Mouse (Mus musculus) heart, postnatal 25 days (tissue): ENCODE results near the gene Ghrhr. TPM values are rescaled to one million over a fixed set of nuclear protein-coding genes. Genes with fewer than 3 reads are reported as not detected.
A peak's percentile ranks its signal among the peaks of the same experiment; 100 is the strongest.

ENCODE experiments used
- DNase-seq: peaks from one replicate; pipeline ENCODE4 v3.0.0; 2022; ENCODE audit warnings: low spot score
- intact Hi-C: fragments of 180-260 bp; cut with DNase I; formaldehyde crosslinking; loops from one replicate; pipeline ENCODE4 v1.15.1; 2025
- total RNA-seq, 2 experiments: library from RNA; stranded (reverse); gene quantifications; 2 replicates each; pipeline ENCODE4 v1.2.3; 2021

The Ghrhr gene
- total RNA-seq, 2 experiments from 2014 or later, result not detected

DNA sequence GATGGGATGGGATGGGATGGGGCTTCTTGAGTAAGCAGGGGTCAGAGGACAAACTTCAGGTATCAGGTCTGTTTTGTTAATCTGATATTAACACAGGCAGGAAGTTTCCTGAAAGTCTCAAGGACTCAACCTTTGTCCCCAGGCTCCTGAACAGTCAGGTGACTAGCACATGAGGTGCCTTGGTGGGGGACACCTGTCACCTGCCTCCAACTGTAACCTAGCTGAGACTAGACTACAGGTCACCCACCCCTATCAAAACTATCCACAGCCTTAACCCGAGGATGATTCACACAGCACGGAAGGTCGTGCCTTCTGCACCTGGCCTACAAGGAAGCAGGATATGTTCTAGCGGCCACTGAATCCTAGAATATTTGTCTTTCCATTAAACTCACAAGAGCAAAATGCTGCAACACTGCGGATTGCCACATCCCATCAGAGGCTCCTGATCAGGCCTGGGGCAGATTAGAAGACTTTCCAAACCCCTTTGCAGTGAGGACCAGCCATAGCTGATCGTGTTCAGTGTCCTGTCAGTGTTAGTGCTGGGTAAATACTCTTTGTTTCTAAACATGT lies 25.6 kb upstream of the Ghrhr start:
- intact Hi-C loops, result loop anchor here (5.0 kb wide), 1 partner anchor 58 kb away; no protein-coding TSS in a partner anchor
- DNase-seq, result no peak

DNA sequence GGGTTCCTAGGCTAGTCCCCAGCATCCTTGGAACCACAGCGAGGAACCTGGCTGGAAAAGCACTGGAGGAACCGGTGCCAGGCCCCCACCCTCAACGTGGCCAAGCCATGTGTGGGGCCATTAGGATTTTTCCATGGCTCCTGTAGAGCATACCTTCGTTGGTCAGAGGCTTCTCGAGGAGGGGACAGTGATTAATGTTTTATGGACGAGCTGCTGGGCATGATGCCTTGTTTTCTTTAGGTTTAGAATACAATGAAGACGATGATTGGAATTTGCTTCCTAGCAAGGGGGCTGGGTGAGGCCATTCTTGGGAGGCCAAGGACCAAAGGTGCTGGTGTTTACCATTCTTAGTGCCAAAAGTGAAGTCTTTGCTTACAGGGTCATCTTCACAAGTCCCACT lies 24.4 kb upstream of the Ghrhr start:
- intact Hi-C loops, result loop anchor here (5.0 kb wide), 1 partner anchor 59 kb away; no protein-coding TSS in a partner anchor

DNA sequence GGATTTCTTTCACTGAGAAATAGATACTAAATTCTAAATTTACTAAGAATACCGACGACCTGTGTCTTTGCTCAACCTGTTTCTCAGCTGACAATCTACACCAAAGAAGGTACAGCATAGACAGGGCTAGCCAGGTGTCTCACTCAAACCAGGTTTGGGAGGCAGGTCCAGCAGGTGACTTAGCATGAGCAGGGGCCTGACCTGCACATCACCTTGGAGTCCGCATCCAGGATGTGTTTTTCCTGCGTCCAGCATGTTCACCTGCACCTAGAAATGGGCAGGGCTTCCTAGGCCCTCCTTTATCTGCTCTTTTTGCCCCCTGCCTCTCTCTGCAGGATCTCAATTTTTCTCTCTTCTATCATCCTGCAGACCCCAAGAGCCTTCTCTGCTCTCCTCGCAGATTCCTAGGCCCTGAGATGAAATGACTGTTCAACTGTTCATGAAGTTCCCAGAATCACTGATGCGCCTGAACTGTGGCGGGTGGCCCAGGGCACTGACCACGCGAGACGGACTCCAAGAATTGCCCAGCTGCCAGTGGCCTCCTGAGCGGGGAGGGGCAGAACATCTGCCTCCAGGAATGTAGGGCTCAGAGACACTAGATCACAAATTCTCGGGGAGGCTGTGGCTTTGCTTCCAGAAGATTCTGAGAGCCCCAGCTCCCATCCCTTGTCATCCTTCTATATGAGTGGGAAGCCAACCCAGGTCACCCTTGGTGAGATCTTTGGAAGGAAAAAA lies 22.2 kb upstream of the Ghrhr start:
- intact Hi-C loops, result loop anchor here (5.0 kb wide), 1 partner anchor 62 kb away; no protein-coding TSS in a partner anchor
- DNase-seq, result no peak

More for the DNA sequence above, 24.4 kb upstream of the Ghrhr start:
- no peak for DNase-seq

DNA sequence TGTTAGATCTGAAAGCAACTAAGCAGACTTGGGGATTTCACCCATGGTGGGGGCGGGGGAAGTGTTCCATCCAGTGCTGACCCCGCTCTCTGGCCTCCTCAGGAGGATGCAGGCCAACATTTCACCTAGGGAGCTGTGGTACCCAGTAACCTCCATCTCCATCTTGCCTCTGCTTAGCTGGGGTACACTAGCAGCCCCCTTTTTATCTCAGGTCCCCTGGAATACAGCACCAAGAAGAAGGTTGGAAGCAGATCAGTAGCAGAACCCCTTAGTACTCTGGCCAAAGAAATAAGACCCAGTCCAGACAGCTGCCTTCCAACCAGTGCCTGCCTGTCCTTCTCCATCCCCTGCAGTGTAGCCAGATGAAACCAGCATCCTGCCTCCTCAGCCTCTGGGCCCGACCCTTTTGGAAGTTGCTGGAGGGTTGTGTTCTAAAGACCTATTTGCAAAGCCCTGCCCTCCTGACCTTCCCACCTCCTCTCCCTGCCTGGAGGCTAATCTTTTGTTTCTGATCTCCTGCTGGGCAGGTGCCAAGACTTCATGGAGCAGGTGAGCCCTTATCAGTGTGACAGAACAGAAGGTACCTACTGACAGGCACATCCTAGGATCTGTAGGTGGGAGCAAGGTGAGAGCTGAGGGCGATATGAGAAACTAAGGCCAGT lies 21.5 kb upstream of the Ghrhr start:
- intact Hi-C loops, result loop anchor here (5.0 kb wide), 1 partner anchor 62 kb away; no protein-coding TSS in a partner anchor
- DNase-seq, result no peak

DNA sequence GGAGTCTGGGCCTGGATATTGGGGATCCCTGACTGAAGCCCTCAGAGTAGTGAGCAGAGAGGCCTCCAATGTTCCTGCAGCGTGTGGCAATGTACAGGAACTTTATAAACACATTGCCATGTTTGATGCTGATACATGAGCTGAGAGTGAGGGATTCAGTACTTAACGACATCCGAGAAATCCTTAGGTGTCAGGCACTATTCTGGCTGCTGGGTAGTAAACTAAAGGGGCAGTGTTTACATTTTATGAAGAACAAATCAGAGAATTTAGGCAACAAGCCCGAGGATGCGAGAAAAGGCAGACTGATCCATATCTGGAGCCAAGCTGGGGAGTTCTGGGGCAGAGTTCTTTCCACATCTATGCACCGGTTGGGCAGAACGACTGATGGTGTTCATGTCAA lies 20.5 kb upstream of the Ghrhr start:
- intact Hi-C loops, result no loop called here
- DNase-seq, result no peak

DNA sequence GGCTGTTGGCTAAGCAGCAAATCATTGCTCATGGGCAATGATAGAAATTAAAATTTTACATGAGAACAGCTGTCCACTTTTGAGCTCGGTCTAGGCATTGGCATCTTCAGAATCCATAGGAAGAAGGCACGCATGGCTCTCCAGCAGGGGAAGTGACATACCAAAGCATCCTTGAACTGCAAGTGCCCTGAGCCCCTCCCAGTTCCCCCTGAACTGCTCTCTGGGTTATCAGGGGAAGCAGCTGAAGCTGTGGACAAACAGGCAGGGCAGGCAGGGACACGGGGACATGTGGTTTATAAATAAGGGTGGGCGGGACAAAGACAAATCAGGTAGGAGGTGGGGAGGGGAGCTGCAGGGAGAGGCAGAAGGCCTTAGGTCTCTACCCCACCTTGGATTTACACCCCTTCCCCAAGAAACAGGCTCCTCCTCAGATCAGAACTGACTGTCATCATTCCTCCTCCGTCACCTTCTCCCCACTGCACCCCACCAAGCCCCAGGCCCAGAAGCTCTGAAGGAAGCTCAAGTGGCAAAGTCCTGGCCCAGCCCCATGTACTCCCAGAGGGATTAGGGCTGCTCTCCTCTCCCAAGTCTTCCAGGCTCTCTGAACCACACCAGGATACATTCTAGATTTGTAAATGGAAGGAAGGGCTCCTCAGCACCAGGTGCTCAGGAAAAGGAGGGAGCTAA lies 19.9 kb upstream of the Ghrhr start:
- intact Hi-C loops, result loop anchor here (1.0 kb wide), 1 partner anchor 111 kb away; no protein-coding TSS in a partner anchor
- peak; percentile 56 for DNase-seq

DNA sequence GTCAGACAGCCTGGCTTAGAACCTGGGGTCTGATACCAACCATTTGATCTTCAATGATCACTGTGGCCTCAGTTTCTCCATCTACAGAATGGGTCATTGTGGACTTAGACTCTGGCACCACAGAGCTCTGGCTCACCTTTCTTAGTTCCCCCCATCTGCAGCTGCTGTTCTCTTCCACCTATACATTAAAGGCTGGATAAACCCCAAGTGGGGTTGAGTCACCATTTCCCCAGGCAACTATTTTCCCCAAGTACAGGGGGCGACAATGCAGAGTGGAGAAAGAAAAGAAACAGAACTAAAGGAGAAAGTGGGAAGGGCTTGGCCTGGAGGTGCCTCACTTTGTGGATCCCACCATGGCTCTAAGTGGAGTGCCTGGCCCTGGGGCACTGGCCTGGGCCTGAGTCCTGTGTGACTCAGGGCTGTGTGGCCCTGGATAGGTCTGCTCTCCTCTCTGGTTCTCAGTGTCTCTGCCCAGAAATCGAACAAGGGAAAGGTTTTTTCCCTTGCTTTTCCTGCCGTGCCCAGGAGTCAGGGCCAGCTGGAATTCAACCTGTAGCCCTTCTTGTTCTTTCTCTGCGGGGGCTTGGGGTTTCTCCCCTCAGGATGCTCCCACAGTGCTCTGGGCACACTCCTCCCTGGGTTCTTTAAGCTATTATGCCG lies 19.0 kb upstream of the Ghrhr start:
- intact Hi-C loops, result loop anchor here (1.0 kb wide), 1 partner anchor 112 kb away; no protein-coding TSS in a partner anchor
- DNase-seq, result no peak

DNA sequence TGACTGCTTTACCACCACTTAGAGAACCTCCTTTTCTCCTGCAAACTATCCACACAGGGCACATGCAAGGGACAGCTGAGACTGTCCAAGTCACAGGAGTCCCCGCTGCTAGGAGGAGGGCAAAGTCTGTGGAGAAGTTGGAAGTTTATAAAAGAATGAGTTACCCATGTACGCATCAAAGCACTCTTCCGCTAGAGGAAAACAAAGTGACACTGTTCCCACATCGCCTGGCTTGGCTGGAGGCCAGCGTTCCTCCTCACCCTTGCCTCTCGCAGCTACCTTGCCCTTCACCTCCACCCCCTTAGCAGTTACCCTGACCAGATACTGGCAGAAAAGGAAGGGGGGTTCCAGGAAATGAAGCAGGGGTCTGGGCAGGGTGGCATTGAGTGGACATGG lies 18.5 kb upstream of the Ghrhr start:
- intact Hi-C loops, result no loop called here
- DNase-seq, result no peak

DNA sequence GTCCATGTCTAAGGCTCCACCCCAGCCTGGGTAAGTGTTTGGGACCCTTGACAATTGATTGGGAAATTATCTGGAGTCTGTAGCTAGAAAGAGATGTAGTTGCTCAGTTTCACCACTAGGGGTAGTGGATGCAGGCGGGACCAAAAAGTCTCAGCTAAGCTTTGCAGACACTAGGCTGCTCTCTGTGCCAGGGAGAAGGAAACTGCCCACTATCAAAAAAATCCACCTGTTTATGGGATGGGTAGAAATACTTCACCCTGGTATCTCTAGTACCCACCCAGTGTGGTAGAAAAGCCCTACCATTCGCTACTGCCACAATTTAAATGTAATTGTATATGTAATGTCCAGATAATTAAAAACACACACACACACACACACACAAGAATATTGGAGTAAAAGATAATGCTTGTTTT lies 17.4 kb upstream of the Ghrhr start:
- intact Hi-C loops, result no loop called here

DNA sequence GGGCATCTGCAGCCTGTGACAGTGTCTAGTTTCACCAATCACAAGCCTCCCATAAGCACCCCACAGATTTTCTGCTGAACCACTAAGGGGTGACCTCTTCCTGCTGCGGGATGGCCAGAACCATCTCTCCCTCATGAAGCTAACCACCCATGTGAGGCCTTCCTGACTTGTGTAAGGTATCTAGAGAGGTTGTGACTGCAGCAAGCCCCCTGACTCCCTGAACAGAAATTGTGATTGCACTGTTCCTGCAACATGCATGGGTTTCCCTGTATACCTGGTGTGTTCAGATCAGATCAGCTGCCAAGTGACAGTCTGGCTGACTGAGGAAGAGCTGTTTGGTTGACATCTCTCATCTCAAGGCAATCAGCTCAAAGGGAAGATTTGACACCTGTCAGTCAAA lies 13.4 kb upstream of the Ghrhr start:
- intact Hi-C loops, result no loop called here
- DNase-seq, result no peak

More for the DNA sequence above, 17.4 kb upstream of the Ghrhr start:
- no peak for DNase-seq

DNA sequence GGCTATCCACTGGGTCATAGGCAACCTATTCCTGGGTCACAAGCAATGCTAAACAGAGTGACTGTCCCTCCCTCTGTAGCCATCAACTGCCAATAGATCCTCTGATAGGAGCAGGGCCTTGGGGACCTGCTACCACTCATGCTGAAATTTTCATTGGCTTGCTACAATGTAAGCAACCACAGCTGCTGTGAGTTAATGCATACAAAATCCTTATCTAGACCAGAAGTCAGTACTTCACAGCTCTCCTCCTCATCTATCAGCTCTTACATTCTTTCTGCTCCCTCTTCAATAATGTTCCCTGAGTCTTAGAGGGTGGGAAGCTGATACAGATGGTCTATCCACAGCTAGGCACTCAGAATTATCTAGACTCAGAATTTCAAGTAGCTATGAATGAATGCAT lies 9.0 kb upstream of the Ghrhr start:
- DNase-seq, result no peak
- intact Hi-C loops, result no loop called here

DNA sequence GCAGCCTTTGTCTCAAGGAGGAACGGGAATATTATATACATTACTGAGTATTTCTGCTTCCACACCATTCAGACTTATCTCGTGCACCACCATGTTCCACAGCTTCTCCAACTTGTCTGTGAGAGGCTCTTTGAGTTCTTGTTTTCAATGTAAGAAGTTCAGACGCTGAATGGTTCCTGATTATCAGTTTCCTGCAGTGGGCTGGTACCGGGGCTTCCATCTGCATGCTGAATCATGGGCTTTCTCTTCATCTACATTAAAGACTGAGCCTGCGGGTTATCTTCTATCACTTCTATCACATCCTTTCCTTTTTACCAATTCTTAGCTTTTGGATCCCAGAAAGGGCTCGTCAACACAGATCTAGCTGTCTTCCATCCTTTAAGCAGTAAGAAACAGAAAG lies 5.3 kb upstream of the Ghrhr start:
- DNase-seq, result no peak
- intact Hi-C loops, result no loop called here

DNA sequence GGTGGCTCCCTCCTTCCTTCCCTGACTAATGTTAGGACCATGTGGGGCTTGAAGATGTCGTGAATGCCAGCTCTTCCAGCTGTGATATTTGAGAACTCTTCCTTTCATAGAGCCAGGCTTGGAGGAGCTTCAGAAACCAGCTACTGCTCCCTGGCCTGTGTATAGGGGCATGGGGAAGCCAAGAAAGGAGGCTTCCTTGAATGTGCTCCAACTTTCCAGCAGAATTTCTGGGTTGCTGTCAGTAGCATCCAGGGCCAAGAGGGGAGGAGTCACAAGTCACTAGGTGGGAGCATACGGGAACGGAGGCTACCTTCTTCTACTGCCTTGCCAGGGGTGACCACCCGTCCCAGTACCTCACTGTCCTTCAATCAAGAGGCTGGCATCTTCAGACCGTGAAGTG lies 416 bp downstream of the Ghrhr start:
- intact Hi-C loops, result no loop called here
- no peak for DNase-seq

DNA sequence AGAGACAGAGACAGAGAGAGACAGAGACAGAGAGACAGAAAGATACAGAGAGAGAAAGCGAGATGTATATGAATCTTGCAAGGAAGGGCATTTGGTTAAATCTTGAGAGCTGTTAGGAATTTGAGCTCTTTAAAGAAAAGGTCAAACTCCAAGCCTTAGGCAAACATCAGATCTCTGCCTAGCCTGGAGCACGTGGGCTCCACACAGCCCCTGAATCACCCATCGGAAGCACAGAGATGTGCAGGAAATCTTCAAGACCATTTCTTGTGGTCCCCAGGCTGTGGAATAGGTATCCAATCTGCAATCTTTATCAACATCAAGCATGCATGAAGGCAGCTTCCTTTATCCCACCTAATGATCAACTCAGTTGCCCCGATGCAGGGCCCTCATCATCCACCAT lies 1.4 kb downstream of the Ghrhr start:
- DNase-seq, result no peak
- intact Hi-C loops, result no loop called here

DNA sequence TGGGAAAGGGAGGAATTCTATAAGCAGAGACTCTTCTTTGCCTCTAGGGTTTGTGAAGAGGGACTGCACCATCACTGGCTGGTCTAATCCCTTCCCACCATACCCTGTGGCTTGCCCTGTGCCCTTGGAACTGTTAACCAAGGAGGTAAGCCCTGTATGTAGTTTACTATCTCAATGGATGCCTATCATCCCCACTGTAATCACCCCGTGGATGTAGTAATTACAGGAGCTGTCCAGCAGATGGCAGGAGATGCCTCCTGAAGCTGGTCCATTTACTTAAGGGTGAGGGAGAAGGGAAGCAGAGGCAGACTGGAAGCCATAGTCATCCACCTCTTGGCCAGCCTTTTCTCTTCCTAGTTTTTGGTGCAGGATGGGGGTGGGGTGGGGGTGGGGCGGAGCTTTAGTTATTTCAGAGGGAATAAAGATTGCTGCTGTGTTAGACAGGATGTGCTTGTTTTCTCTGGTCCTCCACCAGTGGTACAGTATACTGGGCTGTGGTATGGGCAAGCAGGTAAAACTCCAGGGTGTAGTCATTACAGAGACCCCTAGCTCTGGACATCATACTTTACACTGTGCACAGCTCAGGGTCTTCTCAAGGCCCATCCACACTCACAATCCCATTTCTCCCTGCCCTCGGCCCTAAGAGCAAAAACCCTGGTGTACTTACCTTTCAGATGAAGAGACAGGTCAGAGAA lies 3.7 kb downstream of the Ghrhr start:
- intact Hi-C loops, result no loop called here
- DNase-seq, result no peak

DNA sequence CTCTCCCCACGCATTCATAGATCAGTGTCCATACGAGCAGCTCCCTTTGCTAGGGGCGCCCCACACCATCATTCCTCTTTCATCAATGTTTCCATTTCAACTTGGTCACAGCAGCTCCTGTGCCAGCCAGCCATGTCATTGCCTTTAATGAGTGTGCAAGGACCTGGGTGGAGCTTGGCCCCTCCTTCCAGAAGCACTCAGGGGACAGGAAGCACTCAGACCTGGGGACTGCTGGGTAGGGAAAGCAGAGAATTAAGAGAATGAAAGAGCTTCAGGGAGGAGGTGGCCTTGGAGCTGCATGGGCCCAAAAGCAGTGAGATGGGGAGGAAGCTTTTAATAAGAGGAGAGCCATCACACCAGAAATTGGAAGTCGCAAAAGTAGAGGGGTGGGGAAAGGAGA lies 5.9 kb downstream of the Ghrhr start:
- no peak for DNase-seq
- intact Hi-C loops, result no loop called here

DNA sequence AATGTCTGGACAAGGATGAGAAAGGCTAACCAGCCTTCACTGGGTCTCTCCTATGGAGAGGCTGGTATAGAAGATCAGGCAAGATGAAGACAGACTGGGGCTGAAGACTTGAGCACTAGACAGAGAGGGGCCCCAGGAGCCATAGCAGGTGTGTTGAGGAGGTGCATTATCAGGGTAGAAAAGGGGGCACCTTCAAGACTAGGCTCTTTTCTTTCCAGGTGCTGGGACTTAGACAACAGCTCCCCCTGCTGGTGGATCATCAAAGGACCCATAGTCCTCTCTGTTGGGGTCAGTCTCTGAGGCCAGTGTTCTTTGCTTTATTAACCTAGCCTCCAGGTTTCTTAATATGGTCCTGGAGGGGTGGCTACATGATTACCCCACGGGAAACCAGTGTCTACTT lies 7.8 kb downstream of the Ghrhr start:
- no peak for DNase-seq
- intact Hi-C loops, result loop anchor here (1.0 kb wide), 1 partner anchor 151 kb away; no protein-coding TSS in a partner anchor

DNA sequence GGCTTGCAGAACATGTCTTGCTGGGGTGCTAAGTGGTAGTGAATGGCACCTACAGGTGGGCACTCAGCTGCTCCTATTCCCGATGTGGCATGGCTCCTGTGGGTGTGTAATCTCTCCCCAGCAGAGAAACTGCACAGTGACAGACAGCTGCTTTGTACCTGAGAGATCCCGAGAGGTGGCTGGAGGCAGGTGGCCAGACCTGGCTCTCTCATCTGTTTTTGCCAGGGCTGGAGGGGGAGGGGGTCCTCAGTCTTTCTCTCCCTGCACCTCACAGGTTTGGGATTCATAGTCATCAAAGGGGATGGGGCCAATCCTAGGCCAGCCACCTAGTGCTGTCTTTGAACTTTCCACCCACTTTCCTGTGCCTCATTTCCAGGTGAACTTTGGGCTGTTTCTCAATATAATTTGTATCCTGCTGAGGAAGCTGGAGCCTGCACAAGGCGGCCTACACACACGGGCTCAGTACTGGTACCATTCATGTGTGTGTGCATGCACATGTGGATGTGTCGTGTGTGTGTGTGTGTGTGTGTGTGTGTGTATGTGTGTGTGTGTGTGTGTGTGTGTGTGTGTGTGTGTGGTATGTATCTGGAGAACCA lies 8.4 kb downstream of the Ghrhr start:
- no peak for DNase-seq
- intact Hi-C loops, result no loop called here
